Mouse (Mus musculus) bone marrow, adult 2 months (tissue): ENCODE data around the gene Fbp1. TPM values are rescaled to one million over a fixed set of nuclear protein-coding genes. Genes with fewer than 3 reads are reported as not detected.
"Not testable (repeated sequence)": the region's sequence is repeated elsewhere in the genome, so short reads cannot be mapped to it uniquely, and the experiment has no call there.

ENCODE experiments used
- H3K27ac ChIP-seq: fragments of 200-500 bp; 2 replicates; pipeline ENCODE4 v1.5.1; 2012; ENCODE audit warnings: low read depth, mild to moderate bottlenecking, control low read depth, inconsistent platforms, low read length; ENCODE audit not compliant: control insufficient read depth, poor library complexity, insufficient read depth
- H3K4me1 ChIP-seq: fragments of 200-500 bp; 2 replicates; pipeline ENCODE4 v1.6.1; 2011; ENCODE audit warnings: low read length; ENCODE audit not compliant: control insufficient read depth, insufficient read depth
- H3K4me3 ChIP-seq: fragments of 200-500 bp; replicated peaks from 2 replicates; pipeline ENCODE3; 2011; ENCODE audit warnings: mild to moderate bottlenecking, low read depth, low read length, control low read depth; ENCODE audit not compliant: control insufficient read depth
- CTCF ChIP-seq: fragments of 200-500 bp; IDR thresholded peaks from 2 replicates; pipeline ENCODE4 v1.5.1; 2011; ENCODE audit warnings: low read length, control low read depth; ENCODE audit not compliant: control insufficient read depth, insufficient read depth
- POLR2A ChIP-seq: fragments of 200-500 bp; IDR thresholded peaks from 2 replicates; pipeline ENCODE4 v1.6.1; 2011; ENCODE audit warnings: low read depth, mild to moderate bottlenecking, control low read depth, low read length, borderline replicate concordance; ENCODE audit not compliant: control insufficient read depth
- WGBS: fragments of 180-500 bp; shearing (Covaris S2); methylation state at CpG from one replicate; pipeline ENCODE4 v1.1.7; 2018; 5-methylcytosine and 5-hydroxymethylcytosine counted together
- polyA plus RNA-seq: library from polyadenylated mRNA; stranded (reverse); fragments of >200 nt; gene quantifications from 2 replicates; pipeline ENCODE4 v1.2.4, GENCODE M21; 2011; ENCODE audit warnings: low replicate concordance; ENCODE audit not compliant: missing spikeins, insufficient read depth, insufficient read length

The Fbp1 gene
- polyA plus RNA-seq, 1 experiment, result 9.4 TPM

DNA sequence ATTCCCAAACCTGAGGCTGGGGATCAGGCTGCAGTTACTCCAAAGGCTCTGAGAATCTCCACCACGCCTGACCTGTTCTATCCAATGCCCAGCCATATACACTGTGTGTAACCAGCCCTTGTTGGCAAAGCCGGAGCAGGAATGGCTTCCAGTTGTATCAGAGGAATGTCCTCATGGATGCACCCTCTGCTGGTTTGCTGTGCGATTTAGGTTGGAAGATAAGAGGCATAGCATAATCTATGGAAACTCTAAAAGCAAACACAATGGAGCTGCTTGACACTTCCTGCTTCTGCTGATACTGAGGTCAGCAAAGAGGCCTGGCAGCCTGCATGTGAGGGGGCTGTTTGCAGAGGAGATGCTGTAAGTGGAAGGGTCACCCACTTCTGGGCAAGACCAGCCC is 25.2 kb downstream of the Fbp1 start:
- Histone ChIP-seq H3K4me1 (no peaks in the 10 kb centered on the region), H3K27ac (no peak overlapping the region), H3K4me3 (no peak overlapping the region)
- WGBS, result 81% methylated on average over 3 of the region's 3 CpGs
- TF ChIP-seq CTCF, result no peak
- no peak for TF ChIP-seq POLR2A

DNA sequence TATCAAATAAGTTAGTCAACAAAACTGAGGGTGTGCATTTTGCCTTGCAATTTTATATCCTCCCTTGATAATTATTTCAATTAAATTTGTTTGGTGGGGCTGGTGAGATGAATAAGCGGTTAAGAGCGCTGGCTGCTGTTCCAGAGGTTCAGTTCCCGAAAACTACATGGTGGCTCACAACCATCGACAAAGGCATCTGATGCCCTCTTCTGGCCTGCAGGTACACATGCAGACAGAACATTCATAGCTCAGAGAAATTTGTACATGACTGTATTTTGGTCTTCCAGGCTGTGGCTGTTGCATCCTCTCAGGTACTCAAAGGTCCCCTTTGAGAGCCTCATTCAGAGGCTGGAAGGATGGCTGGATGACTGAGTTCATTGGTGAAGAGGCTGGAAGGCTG is 28.0 kb downstream of the Fbp1 start:
- Histone ChIP-seq H3K4me3 (no peak overlapping the region), H3K27ac (no peak overlapping the region), H3K4me1 (no peaks in the 10 kb centered on the region; the same call in 1 of the 2 replicates)
- TF ChIP-seq POLR2A (no peak), CTCF (no peak)
- 88% methylated on average over 4 of the region's 4 CpGs for WGBS

DNA sequence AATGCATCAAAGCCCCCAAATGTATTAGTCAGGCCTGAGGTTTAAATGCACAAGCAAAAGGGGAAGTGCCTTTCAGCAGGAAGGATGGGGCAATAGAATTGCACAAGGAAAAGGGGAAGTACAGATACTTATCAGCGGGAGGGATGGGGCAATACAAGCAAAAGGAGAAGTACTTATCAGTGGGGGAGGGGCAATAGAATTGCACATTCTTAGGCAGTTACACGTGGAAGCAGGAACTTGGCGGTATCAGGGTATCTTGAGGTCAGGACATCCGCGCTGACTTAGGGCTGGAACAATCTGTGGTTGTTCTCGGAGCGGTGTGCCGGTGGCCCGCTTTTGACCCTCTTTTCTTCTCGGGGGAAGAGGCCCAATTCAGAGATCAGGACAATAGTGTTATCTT is 28.8 kb downstream of the Fbp1 start:
- not testable (repeated sequence) for H3K27ac ChIP-seq, H3K4me3 ChIP-seq, H3K4me1 ChIP-seq
- 28% methylated on average over 10 of the region's 10 CpGs for WGBS

DNA sequence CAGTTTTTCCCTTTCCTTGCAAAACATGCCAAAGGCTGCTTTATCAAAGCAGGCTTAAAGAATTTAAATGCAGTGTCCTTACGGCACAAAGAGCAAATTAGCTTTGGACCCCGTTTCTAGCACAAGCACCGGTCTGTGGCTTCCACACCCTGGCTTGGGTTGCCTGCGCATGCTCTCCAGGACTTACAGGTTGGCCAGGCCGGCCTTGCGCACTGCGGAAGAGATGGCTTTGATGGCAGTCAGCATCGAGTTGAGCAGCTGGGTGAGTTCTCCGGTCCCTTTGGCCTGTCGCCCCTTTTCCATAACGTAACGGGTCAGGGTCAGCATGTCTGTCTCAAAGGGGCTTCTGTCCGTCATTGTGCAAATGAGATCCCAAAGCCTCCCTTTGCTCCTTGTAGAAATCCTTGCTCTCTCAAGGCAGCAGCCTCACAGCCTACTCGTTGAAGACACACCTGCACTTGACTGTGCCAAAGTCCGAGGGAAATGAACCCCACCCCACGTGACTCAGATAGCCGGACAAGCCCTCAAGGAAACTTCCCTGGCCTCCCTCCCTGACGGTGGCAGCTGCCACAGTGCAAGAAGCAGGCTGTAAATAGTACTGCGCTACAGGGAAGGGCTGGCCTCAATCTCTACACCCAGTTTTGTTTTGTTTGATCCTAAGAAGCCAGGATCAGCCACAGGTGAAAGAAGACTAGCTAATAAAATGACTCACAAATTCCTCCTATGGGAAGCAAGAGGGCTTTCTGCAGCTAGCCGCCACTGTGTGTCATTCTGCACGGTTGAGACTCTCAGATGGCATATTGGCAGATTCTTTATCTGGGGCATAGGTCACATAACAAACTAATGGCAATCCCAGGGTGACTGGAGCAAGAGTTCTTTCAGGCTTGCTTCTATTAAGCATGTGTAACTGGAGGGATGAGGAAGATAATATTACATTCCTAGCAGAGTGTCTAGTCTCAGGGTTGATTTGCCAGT is 29.9 kb downstream of the Fbp1 start, which contains the start of gene Fbp2:
Fbp2 (minus strand) TSS at position 482 of the 975 bp plus-strand sequence.
- Histone ChIP-seq H3K4me1 (no peaks in the 10 kb centered on the region; the same call in none of the 2 replicates), H3K4me3 (no peak within 1 kb of the TSS), H3K27ac (no peak within 1 kb of the TSS)
- TF ChIP-seq POLR2A (no peak), CTCF (no peak)
- 74% methylated on average over 21 of the region's 21 CpGs for WGBS

DNA sequence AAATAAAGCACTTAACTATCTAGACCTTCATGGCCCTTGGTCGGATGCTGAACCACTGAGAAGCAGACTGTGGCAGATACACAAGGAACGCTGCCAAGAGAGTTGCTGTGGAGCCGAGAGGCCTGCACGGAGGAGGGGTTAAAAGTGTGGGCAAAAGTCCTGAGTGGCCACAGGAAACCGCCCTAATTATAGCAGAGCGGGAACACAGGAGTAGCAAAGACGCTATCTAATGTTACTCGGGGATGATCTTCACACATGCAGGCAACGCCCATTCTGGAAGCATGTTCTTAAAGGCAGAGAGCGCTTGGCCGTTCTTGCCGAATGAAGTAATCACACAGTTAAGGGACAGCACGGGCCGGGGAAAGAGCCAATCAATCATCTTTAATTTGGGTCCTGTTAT is 31.2 kb downstream of the Fbp1 start:
- WGBS, result 85% methylated on average over 14 of the region's 14 CpGs
- Histone ChIP-seq H3K27ac (no peak overlapping the region), H3K4me1 (no peaks in the 10 kb centered on the region; the same call in none of the 2 replicates), H3K4me3 (no peak overlapping the region)
- TF ChIP-seq CTCF (no peak), POLR2A (no peak)

DNA sequence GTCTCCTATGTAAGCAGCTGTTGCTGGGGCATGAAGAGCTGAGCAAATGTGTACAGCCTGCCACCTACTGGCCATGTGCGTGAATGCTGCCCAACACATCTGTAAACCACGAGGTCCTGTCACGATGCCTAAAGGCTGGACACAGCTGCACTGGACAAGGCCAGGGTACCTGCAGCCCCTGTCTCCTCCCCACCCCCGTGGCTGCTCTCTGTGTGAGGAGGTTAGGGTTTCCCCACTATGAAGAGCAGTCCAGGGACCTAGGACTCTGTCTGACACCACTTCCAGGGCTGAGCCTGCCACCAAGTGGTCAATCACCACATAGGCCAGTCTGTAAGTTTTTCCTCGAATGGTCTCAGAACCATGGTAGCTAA is 31.8 kb downstream of the Fbp1 start:
- peak; percentile 96 for TF ChIP-seq CTCF
- no peak for TF ChIP-seq POLR2A
- no peaks in the 10 kb centered on the region; the same call in none of the 2 replicates for H3K4me1 ChIP-seq
- H3K4me3 ChIP-seq, result peak overlapping the region; percentile 1
- no peak overlapping the region for H3K27ac ChIP-seq
- WGBS, result 1% methylated on average over 5 of the region's 5 CpGs

DNA sequence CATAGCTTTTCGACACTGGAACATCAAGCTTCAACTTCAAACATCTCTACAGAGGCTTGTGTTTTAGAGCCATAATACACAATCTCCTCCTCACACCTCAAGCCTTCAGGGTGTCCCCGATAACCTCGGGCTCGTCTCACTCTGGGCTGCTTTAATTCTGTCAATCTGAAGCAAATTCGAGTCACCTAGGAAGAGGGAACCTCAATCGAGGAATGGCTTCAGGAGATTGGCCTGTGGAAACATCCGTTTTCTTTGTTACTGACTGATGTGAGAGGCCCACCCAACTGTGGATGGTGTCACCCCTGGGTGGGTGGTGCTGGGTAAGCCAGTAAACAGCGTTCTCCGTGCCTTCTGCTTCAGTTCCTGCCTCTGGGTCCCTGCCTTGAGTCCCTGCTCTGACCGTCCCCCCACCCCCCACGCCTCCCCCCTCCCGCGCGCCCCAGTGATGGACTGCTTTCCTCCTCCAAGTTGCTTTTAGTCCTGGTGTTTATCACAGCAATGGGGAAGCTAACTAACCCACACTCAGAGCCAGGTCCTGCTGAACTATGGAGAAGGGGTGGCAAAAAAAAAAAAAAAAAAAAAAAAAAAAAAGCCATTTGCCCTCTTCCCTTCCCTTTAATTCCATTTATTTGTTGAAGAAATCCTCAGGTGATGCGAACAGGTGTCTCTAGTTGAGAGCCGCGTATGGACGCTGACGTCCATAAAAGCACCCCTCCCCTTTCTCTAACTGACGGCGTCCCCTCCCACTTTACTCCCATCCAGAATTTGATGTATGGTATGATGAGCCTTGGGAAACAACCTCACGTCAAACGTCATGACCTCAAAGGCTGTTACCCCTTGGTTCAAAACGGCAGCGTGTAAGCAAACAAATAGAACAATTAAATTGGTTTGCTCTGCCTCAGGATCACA is 32.4 kb downstream of the Fbp1 start:
- Histone ChIP-seq H3K4me1 (no peaks in the 10 kb centered on the region; the same call in none of the 2 replicates), H3K4me3 (no peak overlapping the region), H3K27ac (no peak overlapping the region)
- TF ChIP-seq CTCF, result no peak
- no peak for TF ChIP-seq POLR2A
- 24% methylated on average over 25 of the region's 25 CpGs for WGBS

DNA sequence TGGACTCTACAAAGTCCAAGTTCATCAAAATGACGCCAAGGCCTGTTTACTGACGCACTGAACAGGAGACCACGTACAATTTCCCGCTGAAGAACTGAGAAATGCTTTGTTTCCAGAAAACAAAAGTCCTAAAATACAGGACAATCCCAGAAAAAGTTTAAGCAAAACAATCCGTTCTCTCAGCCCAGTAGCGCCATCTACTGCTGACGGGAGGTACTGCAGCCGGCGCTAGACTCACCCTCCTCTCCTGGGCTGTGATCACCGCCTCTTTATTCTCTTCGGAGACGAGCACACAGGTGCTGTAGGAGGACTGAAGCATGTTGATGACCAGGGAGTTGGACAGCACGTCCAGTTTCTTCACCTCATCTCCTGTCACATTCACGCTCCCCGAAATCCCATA is 33.4 kb downstream of the Fbp1 start:
- no peaks in the 10 kb centered on the region; the same call in none of the 2 replicates for H3K4me1 ChIP-seq
- TF ChIP-seq POLR2A, result no peak
- peak; percentile 78 for TF ChIP-seq CTCF
- H3K4me3 ChIP-seq, result no peak overlapping the region
- 14% methylated on average over 15 of the region's 15 CpGs for WGBS
- no peak overlapping the region for H3K27ac ChIP-seq
